Mouse (Mus musculus) monocyte, adult 5-6 weeks (primary cell): ENCODE results near the gene Ptk7. TPM values are rescaled to one million over a fixed set of nuclear protein-coding genes. Genes with fewer than 3 reads are reported as not detected.

ENCODE experiments used
- ATAC-seq: fragments of 153-309, 156-312 bp; replicated peaks from 2 replicates; pipeline ENCODE4 v1.8.0; 2017; ENCODE audit warnings: mild to moderate bottlenecking; ENCODE audit not compliant: low TSS enrichment, insufficient number of reproducible peaks, severe bottlenecking, poor library complexity, low FRiP score
- total RNA-seq: library from RNA; stranded (forward); fragments of 200-1000, 200-491, 200-594 nt; gene quantifications from 3 replicates; pipeline ENCODE4 v1.2.3, GENCODE M21; 2017

The Ptk7 gene
- total RNA-seq: not detected in 3 replicates

DNA sequence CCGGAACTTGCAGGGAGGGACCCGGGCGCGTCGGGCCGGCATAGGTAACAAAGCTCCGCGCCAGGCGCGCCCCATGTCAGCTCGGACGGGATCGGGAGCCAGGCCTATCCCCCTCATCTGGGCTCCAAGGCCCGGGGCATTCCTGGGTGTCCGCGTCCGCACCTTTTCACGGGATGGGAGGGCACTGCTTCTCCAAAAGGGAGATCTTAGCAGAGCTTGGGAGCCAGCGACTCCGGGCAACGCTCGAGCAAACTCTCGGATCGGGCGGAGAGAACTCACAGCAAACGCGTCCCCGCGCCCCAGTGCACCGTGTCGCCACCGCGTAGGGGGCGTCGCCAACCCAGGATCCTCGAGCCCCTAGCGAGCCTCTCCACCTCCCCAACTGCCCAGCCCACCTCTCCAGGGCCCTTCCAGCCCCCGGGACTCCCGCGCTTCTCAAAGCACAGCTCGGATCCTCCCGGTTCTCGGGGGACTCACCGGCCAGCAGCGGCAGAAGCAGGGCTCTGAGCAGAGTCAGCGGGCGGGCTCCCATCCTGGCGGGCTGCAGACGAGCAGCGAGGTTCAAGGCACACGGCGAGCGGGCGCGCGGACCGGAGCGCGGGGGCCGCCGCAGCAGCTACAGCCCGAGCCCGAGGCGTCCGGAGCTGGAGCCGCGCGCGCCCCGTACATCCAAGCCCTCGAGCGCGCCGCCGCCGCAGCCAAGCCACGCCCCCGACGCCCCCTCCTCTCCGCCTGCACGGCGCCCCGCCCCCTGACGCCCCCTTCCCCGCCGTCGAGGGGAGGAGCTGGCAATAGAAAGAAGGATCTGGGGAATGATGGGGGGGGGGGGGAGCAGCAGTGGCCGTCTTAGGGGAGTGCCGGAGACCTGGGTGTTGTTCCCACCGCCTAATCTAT is at the start of gene Ptk7:
TSS of gene Ptk7 (minus strand) at position 714 of the 894 bp plus-strand sequence.
- ATAC-seq: no peak

DNA sequence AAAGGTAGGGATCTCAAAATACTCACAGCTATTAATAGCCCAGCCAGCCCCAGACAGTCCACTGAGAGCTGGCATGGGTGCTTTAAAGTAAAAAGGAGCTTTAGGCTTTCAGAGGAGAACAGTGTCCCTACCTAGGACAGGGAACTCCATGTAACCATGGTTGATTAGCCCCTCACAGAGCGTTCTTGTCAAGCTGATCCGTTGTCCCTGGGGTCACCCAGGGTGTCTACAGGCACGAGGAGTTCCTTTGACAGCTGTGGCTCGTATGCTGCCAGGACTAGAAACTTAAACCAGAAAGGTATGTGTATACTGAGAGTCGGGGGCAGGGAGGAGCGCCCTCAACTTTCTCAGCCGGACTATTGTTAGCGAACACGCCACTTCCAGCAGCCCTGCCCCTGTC is 49.6 kb upstream of the Ptk7 start:
- ATAC-seq: no peak

DNA sequence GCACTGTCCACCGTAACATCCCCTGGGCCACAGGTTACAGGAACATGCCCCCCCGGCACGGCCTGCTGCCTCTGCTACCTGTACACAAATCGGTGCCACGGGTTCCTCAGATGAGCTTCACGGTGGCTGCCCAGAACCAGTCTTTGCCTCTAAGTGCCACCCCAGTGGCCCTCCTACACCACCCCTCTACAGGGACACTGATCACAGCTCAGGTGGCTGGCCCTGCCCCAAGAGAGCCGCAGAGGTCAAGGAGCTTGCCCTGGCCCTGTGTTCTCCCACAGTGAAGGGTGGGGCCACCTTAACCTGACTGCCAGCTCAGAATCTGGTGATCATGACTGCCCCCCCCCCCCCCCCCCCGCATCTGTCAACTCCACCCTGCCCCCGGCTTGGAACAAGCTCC is 49.1 kb upstream of the Ptk7 start, which contains the start of gene Mea1:
TSS of gene Mea1 (plus strand) at position 378 of the 400 bp plus-strand sequence.
- no peak for ATAC-seq

DNA sequence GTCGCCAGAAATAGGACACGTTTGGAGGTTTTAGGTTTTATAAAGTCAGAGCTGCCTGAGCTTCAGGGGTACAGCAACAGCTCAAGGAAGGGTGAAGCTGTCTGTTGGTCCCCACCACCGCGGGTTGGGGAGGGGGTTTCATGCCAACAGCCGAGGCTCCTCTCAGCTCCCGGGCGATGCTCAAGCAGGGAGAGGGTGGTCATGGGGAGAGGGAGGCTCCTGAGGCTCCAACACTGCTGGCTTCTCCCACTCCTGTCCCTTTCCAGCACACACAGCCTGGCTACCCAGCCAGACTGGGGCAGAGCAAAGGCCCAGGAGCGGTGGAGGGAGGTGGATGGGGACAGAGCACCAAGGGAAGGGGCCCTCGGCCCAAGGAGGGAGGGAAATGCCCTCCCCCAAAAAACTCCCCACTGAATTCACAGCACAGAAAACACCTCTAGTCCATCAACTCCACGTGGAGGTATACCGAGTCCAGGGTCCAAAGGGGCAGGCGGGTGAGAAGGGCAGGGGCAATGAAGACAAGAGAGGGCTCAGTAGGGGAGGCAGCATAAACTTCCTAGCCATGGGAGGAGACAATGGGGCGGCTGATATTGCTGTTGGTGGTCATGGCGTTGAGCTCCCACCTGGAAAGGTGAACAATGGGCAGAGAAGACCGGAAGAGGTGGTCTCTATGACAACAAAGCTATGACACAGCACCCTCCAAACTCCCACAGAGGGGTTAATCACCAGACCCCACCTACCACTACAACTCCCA is 45.4 kb upstream of the Ptk7 start:
- no peak for ATAC-seq

DNA sequence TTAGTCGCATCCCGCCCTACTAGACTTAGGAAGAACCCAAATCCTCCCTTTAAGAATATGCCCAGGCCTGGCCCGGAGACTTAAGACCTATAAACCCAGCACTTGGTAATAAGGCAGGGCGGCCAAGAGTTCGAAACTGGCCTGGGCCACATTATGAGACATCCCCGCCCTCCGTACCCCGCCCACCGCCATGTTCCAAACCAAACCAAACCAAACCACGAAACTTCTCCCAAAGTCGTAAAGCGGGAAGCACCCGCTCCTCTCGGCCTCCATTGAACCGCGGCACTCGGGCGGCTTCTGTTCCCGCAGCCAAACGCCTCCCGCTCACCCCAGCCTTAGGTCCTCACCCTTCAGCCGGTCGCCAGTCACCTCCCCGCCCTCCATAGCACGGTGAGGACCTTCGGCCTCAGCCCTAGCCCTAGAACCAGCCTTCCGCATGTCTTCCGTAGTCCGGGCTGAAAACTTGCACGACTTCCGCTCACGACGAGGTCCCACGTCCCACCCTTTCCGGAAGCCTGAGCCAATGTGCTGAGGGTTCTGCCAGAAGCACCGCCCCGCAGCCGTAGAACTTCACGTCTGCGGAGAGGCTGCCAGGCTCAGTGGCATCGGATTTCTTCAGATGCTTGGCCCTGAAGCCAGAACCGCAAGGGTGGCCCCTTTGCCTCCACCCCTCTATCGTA is 44.7 kb upstream of the Ptk7 start, which contains the start of gene Rrp36:
TSS of gene Rrp36 (minus strand) at position 503 of the 680 bp plus-strand sequence.
- peak; percentile 95 for ATAC-seq

DNA sequence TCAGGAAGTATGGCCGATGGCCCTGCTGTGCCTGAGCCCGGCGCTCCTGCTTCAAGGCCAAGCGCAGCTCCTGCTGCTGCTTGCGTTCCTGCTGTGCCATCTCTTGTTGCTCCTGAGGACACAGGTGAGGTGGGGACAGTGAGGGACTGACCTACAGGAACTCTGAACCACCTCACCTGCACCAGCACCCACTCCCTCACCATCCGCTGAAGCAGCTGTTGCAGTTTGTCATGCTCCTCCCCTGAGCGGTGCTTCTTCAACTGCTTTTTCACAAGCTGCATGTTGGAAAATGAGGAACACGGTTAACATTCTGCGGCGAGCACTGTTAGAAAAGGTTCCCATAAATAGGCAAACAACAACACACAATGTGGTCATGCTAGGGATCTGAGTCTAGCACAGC is 40.6 kb upstream of the Ptk7 start:
- ATAC-seq: no peak

DNA sequence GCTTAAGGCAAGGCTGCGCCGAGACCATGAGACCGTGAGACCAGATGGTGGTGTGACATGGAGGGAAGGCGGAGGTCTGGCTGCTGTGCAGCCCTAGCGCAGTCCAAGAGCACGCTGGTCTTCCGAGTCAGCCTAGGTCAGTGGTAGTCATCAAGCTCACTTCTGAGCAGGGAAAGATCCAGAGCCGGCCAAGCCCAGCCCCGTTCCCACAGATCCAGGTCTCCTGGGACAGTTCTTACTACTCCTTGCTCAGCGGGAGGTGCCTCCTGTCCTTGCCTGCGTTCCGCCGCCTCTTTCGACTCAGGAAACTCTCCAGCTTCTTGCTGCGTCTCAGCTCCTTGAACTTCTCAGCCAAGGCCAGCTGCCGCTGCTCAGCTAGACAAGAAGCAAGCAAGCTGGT is 38.4 kb upstream of the Ptk7 start:
- ATAC-seq: no peak

DNA sequence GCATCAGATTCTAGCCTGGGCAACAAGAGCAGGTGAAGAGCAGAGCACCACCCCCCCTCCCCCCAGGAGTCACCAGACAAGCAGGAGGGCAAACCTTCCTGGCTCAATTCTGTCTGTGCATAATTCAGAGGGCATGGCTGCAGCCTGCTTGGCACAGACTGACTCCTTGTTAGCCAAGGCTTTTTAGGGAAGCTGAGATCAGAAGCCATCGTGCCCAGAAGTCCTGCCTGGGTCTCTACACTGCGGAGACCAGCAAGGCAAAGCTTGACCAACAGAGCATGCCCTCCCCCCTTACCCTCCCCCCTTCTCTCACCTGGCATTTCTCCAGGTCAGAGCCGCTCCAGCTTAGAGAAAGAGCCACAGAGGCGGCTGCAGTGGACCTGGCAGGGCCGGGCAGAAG is 33.4 kb upstream of the Ptk7 start:
- ATAC-seq: no peak

DNA sequence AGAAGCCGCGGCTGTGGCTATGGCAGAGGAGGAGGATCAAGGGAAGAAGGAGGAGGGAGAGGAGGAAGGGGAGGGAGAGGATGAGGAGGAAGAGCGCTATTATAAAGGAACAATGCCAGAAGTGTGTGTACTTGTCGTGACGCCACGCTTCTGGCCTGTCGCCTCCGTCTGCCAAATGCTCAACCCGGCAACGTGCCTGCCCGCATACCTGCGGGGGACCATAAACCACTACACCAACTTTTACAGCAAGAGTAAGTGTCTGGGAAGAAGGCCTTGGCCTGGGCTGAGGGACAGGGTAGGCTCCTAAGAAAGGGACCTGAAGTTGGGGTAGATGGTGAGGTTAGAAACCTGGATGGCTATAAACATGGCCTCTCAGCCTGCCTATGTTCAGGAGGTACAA is 32.7 kb upstream of the Ptk7 start:
- no peak for ATAC-seq

DNA sequence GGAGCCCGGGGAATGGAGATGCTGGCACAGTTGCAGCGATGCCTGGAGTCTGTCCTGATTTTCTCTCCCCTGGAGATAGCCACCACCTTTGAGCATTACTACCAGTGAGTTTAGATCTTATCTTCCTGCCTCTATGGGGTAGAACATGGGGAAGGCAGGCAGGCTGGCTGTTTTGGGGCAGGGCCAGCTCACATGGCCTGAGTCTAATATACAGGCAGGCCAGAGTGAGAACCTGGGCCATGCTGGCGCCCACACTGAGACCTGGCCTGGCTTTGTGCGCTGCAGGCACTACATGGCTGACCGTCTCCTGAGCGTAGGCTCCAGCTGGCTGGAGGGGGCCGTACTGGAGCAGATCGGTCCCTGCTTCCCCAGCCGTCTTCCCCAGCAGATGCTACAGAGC is 32.0 kb upstream of the Ptk7 start:
- no peak for ATAC-seq

DNA sequence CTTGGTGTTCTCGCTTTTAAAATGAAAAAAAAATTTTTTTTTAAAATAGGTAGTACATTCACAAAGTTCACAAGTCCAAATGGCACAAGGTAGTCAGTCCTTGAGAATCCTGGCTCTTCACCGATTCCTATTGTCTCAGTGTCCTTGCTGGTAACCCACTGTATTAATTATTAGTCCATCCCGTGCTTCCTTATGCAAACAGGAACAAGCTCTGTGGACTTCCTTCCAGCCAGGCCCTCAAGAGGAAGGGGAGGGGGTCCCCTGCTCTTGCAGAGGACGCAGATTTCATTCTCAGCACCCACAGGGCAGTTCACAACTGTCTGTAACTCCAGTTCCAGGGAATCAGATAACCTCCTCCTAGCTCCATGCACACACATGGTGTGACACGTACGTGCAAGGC is 26.8 kb upstream of the Ptk7 start:
- ATAC-seq: no peak

DNA sequence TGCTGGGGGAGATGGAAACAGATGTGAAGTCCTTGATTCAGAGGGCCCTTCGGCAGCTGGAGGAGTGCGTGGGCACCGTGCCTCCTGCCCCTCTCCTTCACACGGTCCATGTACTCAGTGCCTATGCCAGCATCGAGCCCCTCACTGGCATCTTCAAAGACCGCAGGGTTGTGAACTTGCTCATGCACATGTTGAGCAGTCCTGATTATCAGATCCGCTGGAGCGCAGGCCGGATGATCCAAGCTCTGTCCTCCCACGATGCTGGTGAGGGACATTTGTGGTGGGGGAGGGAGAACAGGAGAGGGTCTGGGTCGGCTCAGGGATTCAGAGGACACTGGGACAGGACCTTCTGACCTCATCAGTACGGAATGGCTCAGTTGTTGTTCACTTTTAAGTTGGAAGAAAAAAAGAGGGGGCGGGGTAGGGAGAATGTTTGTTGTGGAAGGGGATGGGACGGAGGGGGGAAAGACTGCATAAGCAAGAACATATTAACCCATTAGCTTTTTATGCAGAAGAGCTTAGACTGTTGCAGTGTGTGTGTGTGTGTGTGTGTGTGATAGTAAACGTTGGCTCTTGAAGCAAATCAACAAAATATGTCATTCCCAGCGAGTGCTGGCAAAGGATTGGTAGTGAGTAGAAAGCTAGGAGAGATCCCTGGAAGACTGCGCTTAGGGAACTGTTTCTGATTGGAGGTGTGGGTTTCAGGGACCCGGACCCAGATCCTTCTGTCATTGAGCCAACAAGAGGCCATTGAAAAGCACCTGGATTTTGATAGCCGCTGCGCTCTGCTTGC is 22.6 kb upstream of the Ptk7 start:
- no peak for ATAC-seq

DNA sequence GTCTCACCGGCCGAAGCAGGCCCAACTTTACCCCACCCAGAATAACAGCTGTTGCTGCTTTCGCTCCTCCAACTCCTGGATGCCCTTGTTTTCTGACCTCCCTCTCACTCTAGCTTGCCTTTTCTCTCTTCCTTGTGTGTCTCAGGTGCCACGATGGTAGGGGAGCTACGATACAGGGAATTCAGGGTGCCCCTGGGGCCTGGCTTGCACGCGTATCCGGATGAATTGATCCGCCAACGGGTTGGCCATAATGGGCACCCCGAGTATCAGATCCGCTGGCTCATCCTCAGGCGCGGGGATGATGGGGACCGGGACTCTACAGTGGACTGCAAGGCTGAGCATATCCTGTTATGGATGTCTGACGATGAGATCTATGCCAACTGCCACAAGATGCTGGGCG is 22.0 kb upstream of the Ptk7 start:
- ATAC-seq: no peak

DNA sequence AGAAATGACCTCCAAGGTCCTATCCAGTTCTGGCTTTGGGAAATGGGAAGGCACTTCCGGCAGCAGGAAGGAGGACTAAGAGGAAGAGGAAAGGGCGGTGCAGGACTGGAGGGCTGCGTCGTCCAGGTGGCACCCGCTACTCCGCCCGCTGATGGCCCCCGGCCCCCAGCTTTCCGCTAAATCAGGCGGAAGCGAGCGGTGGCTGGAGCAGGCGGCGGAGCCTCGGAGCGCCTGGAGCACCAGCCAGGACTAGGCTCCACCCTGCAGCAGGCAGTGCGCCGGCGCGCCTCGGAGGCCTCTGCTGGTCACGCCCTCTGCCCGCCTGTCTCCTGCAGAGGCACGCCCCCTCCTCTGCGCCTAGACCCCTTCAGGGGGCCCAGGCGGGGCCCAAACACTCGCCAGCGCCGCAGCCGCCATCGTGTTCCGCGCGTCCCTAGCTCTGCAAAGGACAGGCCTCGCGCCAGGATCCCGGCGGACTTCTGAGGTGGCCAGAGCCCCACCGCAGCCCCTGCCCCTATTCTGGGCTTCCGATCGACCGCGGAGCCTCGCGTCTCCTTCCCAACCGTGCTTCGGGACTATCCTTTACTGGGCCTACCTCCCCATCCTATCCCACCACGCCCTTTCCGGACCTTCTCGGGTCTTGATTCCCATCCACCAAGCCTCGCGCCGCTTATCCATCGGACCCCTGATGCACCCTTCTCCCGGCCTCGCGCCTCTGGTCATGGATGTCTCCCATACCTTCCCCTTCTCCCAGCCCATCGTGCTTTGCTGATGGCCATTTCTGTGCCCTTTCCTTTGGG is 21.1 kb upstream of the Ptk7 start, which contains the start of gene Cul7:
TSS of gene Cul7 (plus strand) at position 106 of the 800 bp plus-strand sequence.
- peak; percentile 31; the same call in 1 of the 2 replicates for ATAC-seq

DNA sequence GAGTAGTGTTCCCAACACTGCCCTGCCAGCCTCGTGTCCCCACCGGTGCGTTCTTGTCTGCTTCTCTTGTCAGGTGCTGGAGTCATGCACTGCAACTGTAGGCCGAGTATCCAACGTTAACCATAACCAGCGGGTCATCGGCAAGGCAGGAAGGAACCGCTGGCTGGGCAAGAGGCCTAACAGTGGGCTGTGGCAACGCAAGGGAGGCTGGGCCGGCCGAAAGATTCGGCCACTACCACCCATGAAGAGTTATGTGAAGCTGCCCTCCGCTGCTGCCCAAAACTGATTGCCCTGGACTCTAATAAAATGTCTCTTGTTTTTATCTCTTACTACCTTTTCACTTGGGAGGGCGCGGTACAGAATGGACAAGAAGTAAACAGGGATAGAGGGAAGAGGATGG is 20.5 kb upstream of the Ptk7 start:
- ATAC-seq: no peak

DNA sequence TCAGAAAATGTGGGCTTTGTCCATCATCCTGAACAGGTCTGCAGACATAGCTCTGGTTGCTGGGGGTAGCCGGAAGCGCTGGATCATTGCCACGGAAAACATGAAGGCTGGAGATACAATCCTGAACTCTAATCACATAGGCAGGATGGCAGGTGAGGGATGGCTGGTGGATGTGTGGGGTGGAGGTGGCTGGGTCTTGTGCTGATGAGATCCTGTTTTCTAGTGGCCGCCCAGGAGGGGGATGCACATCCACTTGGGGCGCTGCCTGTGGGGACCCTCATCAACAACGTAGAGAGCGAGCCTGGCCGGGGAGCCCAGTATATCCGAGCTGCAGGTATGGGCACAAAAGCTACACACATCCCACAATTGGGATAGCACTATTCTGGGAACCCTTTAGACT is 19.1 kb upstream of the Ptk7 start:
- ATAC-seq: no peak

DNA sequence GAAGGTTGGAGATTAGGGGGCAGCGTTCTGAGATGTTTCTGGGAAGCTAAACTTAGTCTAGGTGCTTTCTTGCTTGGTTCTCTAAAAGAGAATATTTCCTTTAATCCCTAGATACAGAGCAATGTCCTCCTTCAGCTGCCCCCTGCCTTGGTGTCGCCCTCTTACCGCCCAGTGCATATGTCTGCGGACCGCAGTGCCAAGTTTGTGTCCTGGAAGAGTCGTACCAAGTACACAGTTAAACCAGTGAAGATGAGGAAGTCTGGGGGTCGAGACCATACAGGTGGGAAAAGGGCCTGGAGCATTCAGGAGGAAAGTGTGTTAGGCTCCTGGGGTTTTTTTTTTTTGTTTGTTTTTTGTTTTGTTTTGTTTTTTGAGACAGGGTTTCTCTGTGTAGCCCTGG is 18.0 kb upstream of the Ptk7 start:
- ATAC-seq: no peak

DNA sequence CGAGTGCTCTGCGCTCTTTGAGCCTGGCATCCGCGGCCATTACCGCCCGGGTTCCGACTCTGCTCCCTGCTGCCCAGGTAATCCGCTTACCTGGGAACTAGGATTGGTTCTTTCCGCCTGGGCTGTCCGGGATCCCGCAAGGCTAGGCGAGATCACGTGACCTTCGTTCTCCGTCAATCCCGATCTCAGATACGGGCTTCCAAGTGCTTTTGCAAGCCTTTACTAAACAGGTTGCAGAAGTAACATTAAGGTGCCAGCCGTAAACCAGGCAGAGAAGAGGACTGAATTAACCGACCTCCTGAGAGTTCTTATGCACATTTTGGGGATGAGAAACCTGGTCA is 17.0 kb upstream of the Ptk7 start:
- ATAC-seq: no peak
